Mouse (Mus musculus) forebrain, postnatal 0 days (tissue): ENCODE measurements around the gene Ptgdr2. TPM values are rescaled to one million over a fixed set of nuclear protein-coding genes. Genes with fewer than 3 reads are reported as not detected.

ENCODE experiments used
- ATAC-seq: fragments of 200-750 bp; cut with Nextera tagmentation; 2 replicates; pipeline ENCODE4 v1.8.0; 2017; ENCODE audit warnings: mild to moderate bottlenecking, moderate library complexity
- DNase-seq: peaks from one replicate; pipeline ENCODE4 v3.0.0-alpha.2; 2015
- H3K27ac ChIP-seq: fragments of 300-500 bp; sonication (generic); 2 replicates; pipeline ENCODE4 v1.5.1; 2014; ENCODE audit warnings: low read depth, mild to moderate bottlenecking, antibody characterized with exemption, low read length, moderate library complexity, mixed read lengths
- H3K27me3 ChIP-seq: fragments of 300-500 bp; sonication (generic); 2 replicates; pipeline ENCODE4 v1.6.1; 2014; ENCODE audit warnings: mild to moderate bottlenecking, low read length, mixed read lengths; ENCODE audit not compliant: insufficient read depth
- H3K36me3 ChIP-seq: fragments of 300-500 bp; sonication (generic); 2 replicates; pipeline ENCODE4 v1.6.1; 2014; ENCODE audit warnings: mild to moderate bottlenecking, moderate library complexity; ENCODE audit not compliant: insufficient read depth
- H3K4me1 ChIP-seq: fragments of 300-500 bp; sonication (generic); 2 replicates; pipeline ENCODE4 v1.6.1; 2014; ENCODE audit warnings: antibody characterized with exemption; ENCODE audit not compliant: insufficient read depth
- H3K4me2 ChIP-seq: fragments of 300-500 bp; sonication (generic); 2 replicates; pipeline ENCODE4 v1.6.1; 2014; ENCODE audit warnings: low read depth, mild to moderate bottlenecking, moderate library complexity
- H3K4me3 ChIP-seq: fragments of 300-500 bp; sonication (generic); 2 replicates; pipeline ENCODE4 v1.5.1; 2014; ENCODE audit warnings: low read depth, low read length, mixed read lengths
- H3K9ac ChIP-seq: fragments of 300-500 bp; sonication (generic); 2 replicates; pipeline ENCODE4 v1.6.1; 2014; ENCODE audit warnings: mild to moderate bottlenecking
- H3K9me3 ChIP-seq: fragments of 300-500 bp; sonication (generic); 2 replicates; pipeline ENCODE4 v1.6.1; 2016; ENCODE audit warnings: low read length
- CTCF ChIP-seq: sonication (generic); IDR thresholded peaks from 2 replicates; pipeline ENCODE4 v1.5.1; 2016; ENCODE audit warnings: antibody characterized with exemption, control low read depth, low read depth
- WGBS: fragments of 180-500 bp; shearing (Covaris S2); extraction: QIAGEN DNeasy Blood & Tissue Kit; methylation state at CpG from one replicate; pipeline ENCODE4 v1.1.7; 2014; 5-methylcytosine and 5-hydroxymethylcytosine counted together
- polyA plus RNA-seq: library from polyadenylated mRNA; unstranded; fragments of >200 nt; fragmentation: Nextera tagmentation; extraction: Ambion mirVana; gene quantifications from 2 replicates; pipeline ENCODE4 v1.2.1, GENCODE M21; 2015
- total RNA-seq: library from RNA; depleted of rRNA; stranded (reverse); fragments of >200 nt; gene quantifications from 2 replicates; pipeline ENCODE4 v1.2.3, GENCODE M21; 2014

Ptgdr2 gene
- total and polyA plus RNA-seq, 2 experiments from 2014 or later: 0.10 to 0.57 TPM

DNA sequence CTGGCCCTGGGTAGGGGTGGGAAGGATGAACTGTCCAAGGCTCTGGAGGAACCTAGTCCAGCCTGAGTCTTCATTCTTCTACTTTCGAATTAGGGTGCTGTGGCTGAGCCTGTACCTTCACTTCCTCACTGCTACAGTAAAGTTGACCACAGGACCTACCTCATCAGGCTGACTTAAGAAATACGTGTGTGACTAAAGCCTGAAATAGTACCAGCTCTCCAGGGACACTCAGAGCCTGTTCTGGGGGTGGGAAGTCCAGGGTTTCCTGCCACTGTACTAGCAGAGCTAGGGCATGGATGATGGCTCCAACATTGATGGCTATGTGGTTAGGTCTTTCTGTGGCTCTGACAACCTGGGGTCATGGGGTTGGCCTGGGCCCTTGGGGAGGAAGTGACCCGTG lies 7.0 kb downstream of the Ptgdr2 start:
- Histone ChIP-seq H3K9ac (no peak overlapping the region), H3K27ac (no peak overlapping the region), H3K9me3 (no peaks in the 10 kb centered on the region), H3K4me3 (no peak overlapping the region), H3K27me3 (no peaks in the 10 kb centered on the region), H3K4me1 (peaks cover 15% of the 10 kb centered on the region), H3K4me2 (no peak overlapping the region), H3K36me3 (peaks cover 34% of the 10 kb centered on the region)
- no peak for DNase-seq
- no peak for TF ChIP-seq CTCF
- WGBS: 96% methylated on average over 3 of the region's 3 CpGs
- ATAC-seq: no peak

DNA sequence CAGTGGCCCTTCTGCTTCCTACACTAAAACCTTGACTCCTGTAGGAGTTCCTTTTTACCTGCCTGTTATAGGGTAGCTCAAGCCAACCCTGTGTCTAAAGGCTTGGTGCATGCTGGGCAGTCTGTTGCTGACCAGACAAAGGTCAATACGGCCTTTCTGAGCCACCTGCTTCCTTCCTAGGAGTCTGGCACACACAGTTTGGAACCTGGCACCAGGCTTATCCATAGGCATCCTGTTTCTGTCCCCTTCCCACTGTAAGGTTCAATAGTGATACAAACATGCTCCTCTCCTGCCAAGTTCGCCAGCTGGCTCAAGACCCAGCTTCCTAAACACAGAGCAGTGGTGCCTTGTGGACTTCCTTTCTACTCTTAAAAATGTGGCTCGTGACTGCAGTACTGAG lies 9.5 kb downstream of the Ptgdr2 start:
- no peak overlapping the region for H3K4me2 ChIP-seq
- H3K9me3 ChIP-seq: no peaks in the 10 kb centered on the region
- WGBS: 78% methylated on average over 3 of the region's 3 CpGs
- peaks cover 34% of the 10 kb centered on the region for H3K36me3 ChIP-seq
- no peak for TF ChIP-seq CTCF
- no peak overlapping the region for H3K27ac ChIP-seq
- H3K27me3 ChIP-seq: no peaks in the 10 kb centered on the region
- H3K4me3 ChIP-seq: no peak overlapping the region
- peaks cover 16% of the 10 kb centered on the region for H3K4me1 ChIP-seq
- DNase-seq (no peak), ATAC-seq (no peak)
- H3K9ac ChIP-seq: 0 out of 2 replicates have a peak overlapping the region, but pooled peaks have one; percentile 14

DNA sequence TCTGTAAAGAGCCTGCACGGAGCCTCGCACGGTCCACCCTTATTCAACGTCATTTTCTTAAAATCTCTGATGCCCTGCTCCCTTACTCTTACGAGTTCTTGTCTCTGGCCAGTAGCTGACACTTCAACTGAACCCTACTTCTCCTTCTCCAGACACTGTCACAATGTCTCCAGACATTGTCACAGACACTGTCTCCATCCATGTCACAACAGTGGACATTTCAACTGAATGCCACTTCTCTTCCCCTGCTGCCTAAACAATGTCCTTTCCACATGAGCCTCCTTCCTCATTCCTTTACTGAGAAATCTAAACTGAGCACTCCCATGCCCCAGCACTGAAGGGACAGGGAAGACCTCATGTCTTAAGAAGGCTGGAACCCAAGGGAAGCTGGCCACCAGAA lies 10.3 kb downstream of the Ptgdr2 start:
- Histone ChIP-seq H3K27ac (no peak overlapping the region), H3K4me3 (peak overlapping the region; percentile 51), H3K9ac (peak overlapping the region; percentile 72), H3K9me3 (no peaks in the 10 kb centered on the region), H3K4me1 (peaks cover 16% of the 10 kb centered on the region), H3K36me3 (peaks cover 29% of the 10 kb centered on the region), H3K4me2 (peak overlapping the region; percentile 99), H3K27me3 (no peaks in the 10 kb centered on the region)
- WGBS: 88% methylated on average over 5 of the region's 5 CpGs
- DNase-seq (no peak), ATAC-seq (no peak)
- TF ChIP-seq CTCF: no peak

DNA sequence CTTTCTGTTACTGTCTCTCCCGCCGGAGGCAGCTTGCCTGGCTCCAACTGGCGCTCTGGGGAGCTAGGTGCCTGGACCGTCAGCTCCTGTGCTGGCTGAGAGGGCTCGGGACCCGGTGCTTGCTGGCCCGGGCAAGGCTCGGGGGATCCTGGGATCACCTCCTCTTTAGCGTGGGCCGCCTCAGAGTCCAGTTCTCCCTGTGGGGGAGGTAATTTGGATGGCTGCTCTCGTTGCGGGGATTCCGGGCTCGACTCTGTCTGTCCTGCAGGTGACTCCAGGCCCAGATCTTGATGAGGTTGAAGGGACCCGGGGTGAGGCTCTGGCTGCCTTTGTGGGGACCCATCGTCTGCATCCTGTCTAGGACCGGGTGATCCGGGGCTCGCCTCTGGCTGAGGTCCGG lies 11.5 kb downstream of the Ptgdr2 start:
- TF ChIP-seq CTCF: no peak
- H3K9me3 ChIP-seq: no peaks in the 10 kb centered on the region
- no peaks in the 10 kb centered on the region for H3K27me3 ChIP-seq
- peak overlapping the region; percentile 99 for H3K4me2 ChIP-seq
- DNase-seq: no peak
- peaks cover 17% of the 10 kb centered on the region for H3K36me3 ChIP-seq
- 2% methylated on average over 20 of the region's 20 CpGs for WGBS
- peak overlapping the region; percentile 51 for H3K4me3 ChIP-seq
- peaks cover 16% of the 10 kb centered on the region for H3K4me1 ChIP-seq
- no peak overlapping the region for H3K27ac ChIP-seq
- peak overlapping the region; percentile 72 for H3K9ac ChIP-seq
- no peak for ATAC-seq

DNA sequence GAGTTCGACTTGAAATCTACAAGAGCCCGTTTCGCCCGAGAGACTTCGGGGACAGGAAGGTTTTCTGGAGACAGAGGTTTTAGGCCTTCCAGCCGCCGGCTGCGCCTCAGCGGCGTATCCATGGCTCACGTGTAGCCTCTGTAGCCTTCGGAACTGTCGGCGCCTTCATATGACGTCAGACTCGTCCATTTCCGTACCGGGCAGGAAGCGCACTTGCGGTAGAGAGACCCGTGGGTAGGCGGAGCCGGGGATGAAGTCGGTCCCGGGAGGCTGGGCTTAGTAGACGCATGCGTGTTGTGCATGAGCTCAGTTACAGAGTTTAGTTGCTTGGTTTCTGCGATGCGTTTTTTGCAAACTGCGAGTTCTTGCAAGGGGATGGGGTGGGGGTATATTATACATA lies 12.2 kb downstream of the Ptgdr2 start, which contains the start of gene Ccdc86:
Gene Ccdc86, minus strand, starts transcription at position 155 of the 400 bp plus-strand sequence.
- peak within 1 kb of the TSS; percentile 51 for H3K4me3 ChIP-seq
- WGBS: under 1% methylated on average over 30 of the region's 30 CpGs
- H3K4me1 ChIP-seq: peaks cover 16% of the 10 kb centered on the region
- no peaks in the 10 kb centered on the region for H3K27me3 ChIP-seq
- ATAC-seq: peak; percentile 99
- peak; percentile 99 for DNase-seq
- H3K9ac ChIP-seq: peak within 1 kb of the TSS; percentile 72
- H3K27ac ChIP-seq: no peak within 1 kb of the TSS
- peaks cover 12% of the 10 kb centered on the region for H3K36me3 ChIP-seq
- no peaks in the 10 kb centered on the region for H3K9me3 ChIP-seq
- TF ChIP-seq CTCF: no peak
- H3K4me2 ChIP-seq: peak within 1 kb of the TSS; percentile 99

DNA sequence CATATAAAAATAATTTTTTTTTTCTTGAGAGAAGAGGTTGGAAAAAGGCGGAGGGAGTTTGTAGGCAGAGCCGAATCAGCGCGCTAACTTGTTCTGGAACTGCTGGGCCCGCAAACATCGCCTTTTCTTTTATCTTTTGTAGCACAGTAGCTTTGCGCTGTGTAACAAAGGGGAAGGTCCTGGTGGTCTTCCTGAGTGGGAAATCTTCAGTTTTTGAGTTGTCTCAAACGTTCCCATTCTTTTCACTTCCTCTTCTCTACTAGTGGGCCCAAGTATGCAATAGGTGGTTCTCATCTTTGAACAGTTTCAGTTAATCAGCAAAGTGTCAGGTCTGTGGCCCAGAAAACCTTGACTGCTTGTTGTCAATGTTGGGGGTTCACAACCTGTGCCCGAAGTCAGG lies 12.6 kb downstream of the Ptgdr2 start:
- Histone ChIP-seq H3K9ac (peak overlapping the region; percentile 72; the same call in 1 of the 2 replicates), H3K27ac (no peak overlapping the region), H3K4me2 (peak overlapping the region; percentile 57), H3K4me3 (peak overlapping the region; percentile 51), H3K4me1 (peaks cover 16% of the 10 kb centered on the region), H3K36me3 (peaks cover 7% of the 10 kb centered on the region), H3K27me3 (no peaks in the 10 kb centered on the region), H3K9me3 (no peaks in the 10 kb centered on the region)
- 27% methylated on average over 9 of the region's 9 CpGs for WGBS
- ATAC-seq (peak; percentile 9), DNase-seq (no peak)
- no peak for TF ChIP-seq CTCF

DNA sequence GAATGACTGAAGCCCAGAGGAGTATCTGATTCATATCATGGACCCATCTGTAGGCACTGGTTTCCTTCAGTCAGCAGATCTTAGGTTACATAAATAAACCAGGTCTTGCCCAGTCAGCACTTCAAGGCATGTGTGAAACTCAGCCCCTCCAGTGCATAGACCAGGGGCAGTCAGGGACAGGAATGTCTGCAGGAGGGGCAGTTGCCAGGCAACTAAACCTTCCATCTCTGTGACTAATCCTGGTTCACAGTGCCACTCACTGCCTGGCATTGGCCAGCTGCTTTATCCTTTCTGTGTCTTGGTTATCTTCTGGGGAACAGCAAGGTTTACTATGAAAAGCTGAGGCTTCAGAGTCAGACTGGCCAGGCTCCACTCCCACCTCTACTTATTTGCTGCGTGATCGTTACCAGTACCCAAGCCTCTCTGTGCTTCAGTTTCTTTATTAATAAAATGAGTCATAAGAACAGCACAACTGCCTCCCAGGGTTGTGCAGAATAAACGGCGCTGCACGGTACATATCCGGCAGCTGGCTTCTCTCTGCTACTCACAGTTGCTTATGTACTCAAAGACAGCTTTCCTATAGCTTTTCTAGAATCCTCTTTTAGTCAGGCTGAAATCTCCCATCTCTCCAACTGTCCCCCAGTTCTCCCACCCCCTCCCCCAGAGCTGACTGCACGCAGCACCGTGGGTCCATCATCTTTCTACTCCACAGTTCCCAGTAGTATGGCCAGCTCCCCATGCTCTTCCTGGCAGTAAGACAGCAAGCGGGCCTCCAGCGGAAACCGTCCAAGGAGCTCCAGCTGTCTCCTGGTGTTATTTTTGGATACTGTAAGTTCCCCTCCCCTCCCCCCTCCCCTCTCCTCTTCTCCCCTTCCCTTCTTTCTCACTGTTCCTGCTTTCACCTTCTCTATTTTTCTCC lies 15.3 kb downstream of the Ptgdr2 start:
- no peaks in the 10 kb centered on the region for H3K9me3 ChIP-seq
- DNase-seq (no peak), ATAC-seq (peak; percentile 9; the same call in 1 of the 2 replicates)
- H3K36me3 ChIP-seq: no peaks in the 10 kb centered on the region
- no peak for TF ChIP-seq CTCF
- H3K9ac ChIP-seq: no peak overlapping the region
- no peak overlapping the region for H3K27ac ChIP-seq
- no peak overlapping the region for H3K4me3 ChIP-seq
- no peaks in the 10 kb centered on the region for H3K27me3 ChIP-seq
- 66% methylated on average over 11 of the region's 11 CpGs for WGBS
- H3K4me2 ChIP-seq: no peak overlapping the region
- peaks cover 15% of the 10 kb centered on the region for H3K4me1 ChIP-seq
